Mouse (Mus musculus) hindbrain, embryonic 16.5 days (tissue): ENCODE measurements around the gene Kifap3. TPM values are rescaled to one million over a fixed set of nuclear protein-coding genes. Genes with fewer than 3 reads are reported as not detected.
A peak's percentile ranks its signal among the peaks of the same experiment; 100 is the strongest.
"Not testable (repeated sequence)": the region's sequence is repeated elsewhere in the genome, so short reads cannot be mapped to it uniquely, and the experiment has no call there.

ENCODE experiments used
- ATAC-seq: fragments of 200-750 bp; cut with Nextera tagmentation; 2 replicates; pipeline ENCODE4 v1.8.0; 2017; ENCODE audit warnings: moderate TSS enrichment, moderate library complexity
- H3K27ac ChIP-seq: fragments of 300-500 bp; sonication (generic); 2 replicates; pipeline ENCODE4 v1.5.1; 2014; ENCODE audit warnings: low read depth, mild to moderate bottlenecking, control low read depth, low read length, moderate library complexity
- H3K27me3 ChIP-seq: fragments of 300-500 bp; sonication (generic); replicated peaks from 2 replicates; pipeline ENCODE4 v1.6.1; 2014; ENCODE audit warnings: low read length; ENCODE audit not compliant: control insufficient read depth, insufficient read depth
- H3K36me3 ChIP-seq: fragments of 300-500 bp; sonication (generic); 2 replicates; pipeline ENCODE4 v1.6.1; 2014; ENCODE audit warnings: mild to moderate bottlenecking, low read length, moderate library complexity, mixed read lengths; ENCODE audit not compliant: control insufficient read depth, insufficient read depth
- H3K4me1 ChIP-seq: fragments of 300-500 bp; sonication (generic); 2 replicates; pipeline ENCODE4 v1.6.1; 2014; ENCODE audit warnings: low read depth, low read length; ENCODE audit not compliant: control insufficient read depth, insufficient read depth
- H3K4me2 ChIP-seq: fragments of 300-500 bp; sonication (generic); 2 replicates; pipeline ENCODE4 v1.6.1; 2014; ENCODE audit warnings: mild to moderate bottlenecking, low read length, control low read depth, moderate library complexity
- H3K4me3 ChIP-seq: fragments of 300-500 bp; sonication (generic); 2 replicates; pipeline ENCODE4 v1.5.1; 2014; ENCODE audit warnings: mild to moderate bottlenecking, low read length, control low read depth, moderate library complexity
- H3K9ac ChIP-seq: fragments of 300-500 bp; sonication (generic); 2 replicates; pipeline ENCODE4 v1.6.1; 2014; ENCODE audit warnings: low read depth, mild to moderate bottlenecking, control low read depth, low read length, moderate library complexity
- H3K9me3 ChIP-seq: fragments of 300-500 bp; sonication (generic); 2 replicates; pipeline ENCODE4 v1.6.1; 2014; ENCODE audit warnings: mild to moderate bottlenecking, low read length, moderate library complexity; ENCODE audit not compliant: control insufficient read depth
- WGBS: fragments of 180-500 bp; shearing (Covaris S2); extraction: QIAGEN DNeasy Blood & Tissue Kit; methylation state at CpG from one replicate; pipeline ENCODE4 v1.1.7; 2014; 5-methylcytosine and 5-hydroxymethylcytosine counted together
- polyA plus RNA-seq: library from polyadenylated mRNA; unstranded; fragments of >200 nt; fragmentation: Nextera tagmentation; extraction: Ambion mirVana; gene quantifications from 2 replicates; pipeline ENCODE4 v1.2.1, GENCODE M21; 2015

The Kifap3 gene
- 135 TPM in 2 replicates for polyA plus RNA-seq

DNA sequence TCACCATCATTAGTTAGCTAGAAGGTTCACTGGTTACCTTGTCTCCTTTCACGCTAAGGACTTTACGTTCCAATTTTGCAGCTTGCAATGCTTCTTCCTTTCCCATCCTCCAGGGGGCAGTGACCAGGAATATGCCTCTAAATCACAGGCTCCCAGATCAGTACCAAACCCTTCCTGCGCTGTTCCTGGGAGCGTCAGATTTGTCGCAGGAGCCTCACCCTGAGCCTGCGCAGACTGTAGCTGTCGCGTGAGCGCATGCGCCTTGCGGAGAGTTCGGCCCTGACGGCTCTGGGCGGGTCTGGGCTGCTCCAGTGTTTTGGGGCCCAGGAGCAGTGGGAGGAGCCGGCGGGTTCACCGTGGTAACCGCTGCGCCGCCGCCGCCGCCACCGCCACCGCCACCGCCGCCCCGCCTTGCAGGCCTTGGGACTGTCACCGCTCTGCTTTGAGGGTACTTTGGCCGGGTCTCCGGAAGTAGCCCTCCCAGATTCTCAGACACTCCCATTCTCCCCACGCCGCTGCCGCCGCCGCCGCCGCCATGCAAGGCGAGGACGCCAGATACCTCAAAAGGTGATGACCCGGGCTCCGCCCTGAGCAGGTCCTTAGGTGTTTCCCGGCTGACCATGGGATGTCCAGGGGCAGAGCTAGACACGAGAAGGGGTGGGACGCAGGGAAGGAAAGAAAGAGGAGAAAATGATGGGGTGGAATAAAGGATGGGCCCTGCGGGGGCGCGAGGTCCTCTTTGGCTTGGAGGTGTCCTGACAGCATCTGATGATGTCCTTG is at the start of gene Kifap3:
TSS of gene Kifap3 (plus strand) at position 248 of the 780 bp plus-strand sequence.
- peak; percentile 100 for ATAC-seq
- H3K9me3 ChIP-seq: peaks cover 8% of the 10 kb centered on the region
- under 1% methylated on average over 35 of the region's 48 CpGs for WGBS
- peak within 1 kb of the TSS; percentile 65 for H3K4me2 ChIP-seq
- peak within 1 kb of the TSS; percentile 85 for H3K27ac ChIP-seq
- H3K36me3 ChIP-seq: peaks cover 6% of the 10 kb centered on the region
- H3K9ac ChIP-seq: peak within 1 kb of the TSS; percentile 87
- H3K4me3 ChIP-seq: peak within 1 kb of the TSS; percentile 81
- no peaks in the 10 kb centered on the region for H3K27me3 ChIP-seq
- H3K4me1 ChIP-seq: no peaks in the 10 kb centered on the region

DNA sequence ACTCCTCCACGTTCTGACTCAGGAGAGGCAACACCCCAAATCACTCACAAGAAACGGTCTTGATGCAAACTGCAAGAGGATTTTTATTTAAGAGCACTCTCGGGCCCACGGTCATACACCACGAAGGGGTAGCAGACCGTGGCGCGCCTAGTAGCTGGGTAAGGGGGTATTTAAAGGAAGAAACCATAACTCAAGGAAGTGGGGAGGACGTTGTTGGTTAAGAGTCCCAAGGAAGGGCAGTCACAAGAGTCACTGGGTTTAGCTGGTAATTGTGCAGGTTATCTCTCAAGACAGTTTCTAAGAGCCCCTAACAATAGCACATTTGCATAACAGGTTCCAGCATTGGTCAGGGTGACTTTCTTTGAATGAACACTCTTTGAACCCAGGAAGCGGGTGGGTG is 48.2 kb upstream of the Kifap3 start:
- 95% methylated on average over 10 of the region's 10 CpGs for WGBS
- not testable (repeated sequence) for H3K9ac ChIP-seq, H3K27me3 ChIP-seq, H3K4me2 ChIP-seq, ATAC-seq, H3K4me3 ChIP-seq, H3K4me1 ChIP-seq, H3K36me3 ChIP-seq, H3K9me3 ChIP-seq, H3K27ac ChIP-seq

- Histone ChIP-seq H3K4me2 (no peak overlapping the region), H3K27ac (no peak overlapping the region), H3K36me3 (no peaks in the 10 kb centered on the region), H3K9ac (no peak overlapping the region), H3K9me3 (no peaks in the 10 kb centered on the region), H3K27me3 (no peaks in the 10 kb centered on the region), H3K4me1 (no peaks in the 10 kb centered on the region), H3K4me3 (no peak overlapping the region)
- WGBS: 71% methylated on average over 10 of the region's 10 CpGs
- ATAC-seq: no peak
Measured at GRCm38 (mm10) chr1:163736441-163737238, 42.7 kb upstream of the Kifap3 start.

DNA sequence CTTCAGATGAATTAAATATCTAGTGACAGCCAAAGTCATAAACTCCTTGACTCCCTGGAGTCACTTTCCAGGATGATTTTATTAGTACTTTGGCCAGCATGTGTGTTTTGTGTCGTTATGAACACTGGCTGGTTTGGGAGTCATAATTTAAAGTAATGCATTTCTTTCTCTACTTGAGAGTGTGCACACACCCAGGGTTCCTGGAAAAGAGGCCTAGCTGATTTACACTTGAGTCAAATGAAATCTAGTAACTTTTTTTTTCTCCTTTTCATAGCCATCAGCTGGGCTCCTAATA is 42.2 kb upstream of the Kifap3 start:
- no peak for ATAC-seq

GRCm38 (mm10) chr1:163751360-163751992 is 27.9 kb upstream of the Kifap3 start:
- Histone ChIP-seq H3K9ac (no peak overlapping the region), H3K9me3 (no peaks in the 10 kb centered on the region), H3K36me3 (no peaks in the 10 kb centered on the region), H3K4me2 (no peak overlapping the region), H3K4me1 (no peaks in the 10 kb centered on the region), H3K27ac (no peak overlapping the region), H3K27me3 (no peaks in the 10 kb centered on the region), H3K4me3 (no peak overlapping the region)
- WGBS: 62% methylated on average over 4 of the region's 4 CpGs
- no peak for ATAC-seq

More for the DNA sequence above, 42.2 kb upstream of the Kifap3 start:
- no peaks in the 10 kb centered on the region for H3K27me3 ChIP-seq
- H3K9ac ChIP-seq: no peak overlapping the region
- H3K9me3 ChIP-seq: no peaks in the 10 kb centered on the region
- H3K36me3 ChIP-seq: no peaks in the 10 kb centered on the region
- H3K4me3 ChIP-seq: no peak overlapping the region
- 69% methylated on average over 1 of the region's 1 CpGs for WGBS
- no peak overlapping the region for H3K4me2 ChIP-seq
- no peaks in the 10 kb centered on the region for H3K4me1 ChIP-seq
- no peak overlapping the region for H3K27ac ChIP-seq

DNA sequence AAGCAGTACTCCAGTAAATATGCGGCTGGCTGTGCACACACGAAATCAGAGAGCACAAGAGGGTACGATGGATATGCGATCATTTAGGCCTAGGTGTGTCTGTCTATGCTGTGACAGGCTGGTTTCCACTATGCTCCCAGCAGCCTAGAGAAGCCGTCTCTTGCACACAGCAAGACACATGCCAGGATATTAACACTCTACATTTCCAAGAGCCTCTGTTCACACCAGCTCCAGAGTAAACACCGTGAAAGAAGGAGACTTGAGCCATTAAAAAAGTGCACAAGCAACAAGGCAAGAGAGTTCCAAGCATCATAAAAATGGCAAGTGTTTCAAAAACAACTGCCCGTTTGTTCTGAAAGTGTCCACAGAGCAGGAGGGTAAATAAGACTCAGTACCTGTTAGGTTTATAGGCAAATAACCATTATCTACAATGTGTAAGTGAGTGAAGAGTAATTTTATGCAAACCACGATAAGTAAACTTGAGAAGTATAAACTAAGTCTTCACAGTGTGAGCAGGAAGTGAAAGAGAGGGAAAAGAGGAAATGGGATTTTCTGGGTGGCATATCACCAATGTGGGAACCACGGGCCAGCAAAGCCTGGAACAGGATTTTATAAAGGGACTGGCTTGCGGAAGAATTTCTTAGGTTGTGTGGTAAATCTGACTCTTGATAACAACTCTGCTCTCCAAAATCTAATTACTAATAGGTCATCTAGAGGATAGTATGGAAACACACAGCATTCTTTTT is 21.7 kb upstream of the Kifap3 start:
- H3K4me3 ChIP-seq: no peak overlapping the region
- no peak overlapping the region for H3K9ac ChIP-seq
- H3K4me1 ChIP-seq: no peaks in the 10 kb centered on the region
- no peaks in the 10 kb centered on the region for H3K9me3 ChIP-seq
- no peak overlapping the region for H3K4me2 ChIP-seq
- no peak overlapping the region for H3K27ac ChIP-seq
- 86% methylated on average over 10 of the region's 10 CpGs for WGBS
- no peak for ATAC-seq
- H3K36me3 ChIP-seq: no peaks in the 10 kb centered on the region
- no peaks in the 10 kb centered on the region for H3K27me3 ChIP-seq

DNA sequence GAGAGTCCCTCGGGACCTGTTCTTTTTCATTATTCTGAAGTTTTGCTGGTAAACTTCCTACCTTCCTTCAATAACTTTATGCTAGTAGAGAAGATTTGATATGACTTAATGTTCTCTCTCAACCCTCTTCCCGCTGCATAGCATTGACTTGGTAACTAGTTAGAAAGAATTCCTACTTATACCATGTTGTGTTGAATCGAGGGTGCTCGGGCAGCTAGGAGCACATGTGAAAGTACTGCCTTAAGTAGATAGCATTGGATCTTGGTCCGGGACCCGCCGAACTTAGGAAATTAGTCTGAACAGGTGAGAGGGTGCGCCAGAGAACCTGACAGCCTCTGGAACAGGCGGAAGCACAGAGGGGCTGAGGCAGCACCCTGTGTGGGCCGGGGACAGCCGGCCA is 4.2 kb downstream of the Kifap3 start:
- ATAC-seq, H3K4me3 ChIP-seq: not testable (repeated sequence)
- 96% methylated on average over 8 of the region's 11 CpGs for WGBS

DNA sequence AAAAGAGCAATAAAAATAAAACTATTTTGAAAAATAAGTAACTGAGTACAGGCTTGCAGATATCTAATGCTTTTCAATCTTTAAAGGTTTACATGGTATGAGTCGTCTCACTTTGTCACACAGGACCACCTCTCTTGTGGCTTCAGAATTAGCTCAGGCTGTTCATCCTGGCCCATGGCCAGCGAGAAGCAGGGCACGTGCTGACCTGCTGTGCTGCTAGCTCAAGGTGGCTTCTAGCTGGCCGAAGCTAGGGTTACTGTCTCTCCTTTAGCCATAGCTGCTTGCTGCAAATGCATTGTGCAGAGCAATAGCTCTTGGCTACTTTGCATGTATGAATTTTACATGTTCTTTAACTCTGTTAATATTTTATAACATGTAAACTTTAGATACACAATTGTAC is 42.0 kb downstream of the Kifap3 start:
- no peak for ATAC-seq
- Histone ChIP-seq H3K9me3 (no peaks in the 10 kb centered on the region), H3K9ac (no peak overlapping the region), H3K27me3 (no peaks in the 10 kb centered on the region), H3K4me3 (no peak overlapping the region), H3K27ac (no peak overlapping the region), H3K4me2 (no peak overlapping the region), H3K4me1 (no peaks in the 10 kb centered on the region), H3K36me3 (peaks cover 4% of the 10 kb centered on the region)
- 70% methylated on average over 4 of the region's 4 CpGs for WGBS

More for the DNA sequence above, 4.2 kb downstream of the Kifap3 start:
- H3K9ac ChIP-seq, H3K4me2 ChIP-seq, H3K4me1 ChIP-seq, H3K27me3 ChIP-seq, H3K9me3 ChIP-seq, H3K27ac ChIP-seq, H3K36me3 ChIP-seq: not testable (repeated sequence)
